ENCODE assay signal across 8 mouse cellular contexts in the genomic region with DNA sequence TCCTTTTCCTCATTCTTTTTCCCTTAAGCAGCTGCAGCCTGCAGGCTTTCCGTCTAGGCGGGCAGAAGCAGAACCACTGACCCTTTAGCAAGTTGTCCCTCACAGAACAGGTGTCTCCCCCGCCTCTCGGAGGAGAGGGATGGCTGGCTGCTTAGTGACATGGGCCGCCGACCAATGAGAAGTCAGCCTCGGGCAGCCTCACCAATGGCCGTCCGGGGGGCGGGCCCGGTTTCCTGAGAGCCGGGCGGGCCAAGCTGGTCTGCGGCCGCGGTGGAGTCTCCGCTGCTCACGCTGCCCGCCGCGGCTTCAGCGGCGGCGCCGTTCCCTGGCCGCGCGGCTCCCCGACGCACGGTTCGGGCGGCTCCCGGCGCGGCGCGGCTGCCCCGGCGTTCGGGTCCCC. TPM values are rescaled to one million over a fixed set of nuclear protein-coding genes. Genes with fewer than 3 reads are reported as not detected.
DNase-seq lines count a peak whose midpoint lies in the region; ATAC-seq and TF ChIP-seq lines count a peak whose summit lies in the region.

A gene (plus strand): TSS at position 270 of the 400 bp plus-strand sequence.

- DNase-seq in c-Kit-positive CD71-positive TER-119-positive erythroid progenitor cells, embryonic 14.5 days (ENCODE audit: low spot score): peak; percentile 89
- DNase-seq in heart, postnatal 0 days (ENCODE audit: low spot score): peak; percentile 90
- peak; percentile 94 to 97 for DNase-seq in kidney, postnatal 4 days
- DNase-seq in neural tube, embryonic 11.5 days (ENCODE audit: low spot score): peak; percentile 92

- no peak for TF ChIP-seq EP300 in ES-Bruce4 (IDR thresholded peaks at IDR 0.05; ENCODE audit: insufficient read depth, low read depth, low read length)
- peak; percentile 78 for TF ChIP-seq EP300 in heart, postnatal 0 days (IDR thresholded peaks at IDR 0.05; ENCODE audit: low read depth)

- peak within 1 kb of the TSS; percentile 94 for H3K4me2 ChIP-seq in forebrain, embryonic 12.5 days
- peak within 1 kb of the TSS; percentile 98 for H3K4me2 ChIP-seq in heart, postnatal 0 days (ENCODE audit: low read depth, low read length)
- H3K4me2 ChIP-seq in liver, embryonic 15.5 days: peak within 1 kb of the TSS; percentile 86
- H3K4me2 ChIP-seq in neural tube, embryonic 11.5 days (ENCODE audit: low read depth): peak within 1 kb of the TSS; percentile 100
- H3K4me2 ChIP-seq in stomach, embryonic 16.5 days (ENCODE audit: low read depth, low read length): peak within 1 kb of the TSS; percentile 100

- no peaks in the 10 kb centered on the region for H3K9me3 ChIP-seq in ES-Bruce4 (replicated peaks; ENCODE audit: control insufficient read depth, insufficient read depth, low read length, poor library complexity, severe bottlenecking)
- H3K9me3 ChIP-seq in forebrain, embryonic 12.5 days: no peaks in the 10 kb centered on the region
- no peaks in the 10 kb centered on the region for H3K9me3 ChIP-seq in heart, postnatal 0 days (replicated peaks; ENCODE audit: control insufficient read depth, low read length)
- H3K9me3 ChIP-seq in liver, embryonic 15.5 days (replicated peaks): no peaks in the 10 kb centered on the region
- no peaks in the 10 kb centered on the region for H3K9me3 ChIP-seq in neural tube, embryonic 11.5 days (ENCODE audit: control insufficient read depth, low read length)
- no peaks in the 10 kb centered on the region for H3K9me3 ChIP-seq in stomach, embryonic 16.5 days (replicated peaks; ENCODE audit: control insufficient read depth, low read length)

- H3K36me3 ChIP-seq in ES-Bruce4 (ENCODE audit: control insufficient read depth, insufficient read depth, low read length, poor library complexity, severe bottlenecking): no peaks in the 10 kb centered on the region
- no peaks in the 10 kb centered on the region for H3K36me3 ChIP-seq in forebrain, embryonic 12.5 days (replicated peaks)
- no peaks in the 10 kb centered on the region for H3K36me3 ChIP-seq in heart, postnatal 0 days (replicated peaks; ENCODE audit: control insufficient read depth, insufficient read depth, low read length)
- peaks cover 11% of the 10 kb centered on the region for H3K36me3 ChIP-seq in liver, embryonic 15.5 days (replicated peaks)
- H3K36me3 ChIP-seq in neural tube, embryonic 11.5 days (ENCODE audit: control insufficient read depth, insufficient read depth, low read length): no peaks in the 10 kb centered on the region
- H3K36me3 ChIP-seq in stomach, embryonic 16.5 days (ENCODE audit: control insufficient read depth, insufficient read depth, low read length): no peaks in the 10 kb centered on the region

- TF ChIP-seq POLR2A in ES-Bruce4 (IDR thresholded peaks at IDR 0.05; ENCODE audit: insufficient read depth, low read length): no peak

- no peak for TF ChIP-seq CTCF in ES-Bruce4 (IDR thresholded peaks at IDR 0.05; ENCODE audit: low read depth, low read length)
- TF ChIP-seq CTCF in heart, postnatal 0 days (IDR thresholded peaks at IDR 0.05; ENCODE audit: low read depth): no peak

- under 1% methylated on average over 41 of the region's 41 CpGs for WGBS in forebrain, embryonic 12.5 days
- WGBS in heart, postnatal 0 days: 0% methylated on average over 27 of the region's 41 CpGs
- 0% methylated on average over 41 of the region's 41 CpGs for WGBS in liver, embryonic 15.5 days (ENCODE audit: insufficient replicate concordance)
- under 1% methylated on average over 41 of the region's 41 CpGs for WGBS in neural tube, embryonic 11.5 days
- 0% methylated on average over 37 of the region's 41 CpGs for WGBS in stomach, embryonic 16.5 days

- H3K4me3 ChIP-seq in ES-Bruce4 (ENCODE audit: low read depth, low read length): peak within 1 kb of the TSS; percentile 76
- H3K4me3 ChIP-seq in forebrain, embryonic 12.5 days (replicated peaks): peak within 1 kb of the TSS; percentile 65
- H3K4me3 ChIP-seq in heart, postnatal 0 days (ENCODE audit: low read depth, low read length): peak within 1 kb of the TSS; percentile 71
- peak within 1 kb of the TSS; percentile 96 for H3K4me3 ChIP-seq in liver, embryonic 15.5 days (replicated peaks)
- H3K4me3 ChIP-seq in neural tube, embryonic 11.5 days (ENCODE audit: low read depth, low read length): peak within 1 kb of the TSS; percentile 78
- peak within 1 kb of the TSS; percentile 73 for H3K4me3 ChIP-seq in stomach, embryonic 16.5 days (replicated peaks; ENCODE audit: low read length)

- peak; percentile 99 for ATAC-seq in forebrain, embryonic 12.5 days (ENCODE audit: low FRiP score)
- peak; percentile 95 for ATAC-seq in heart, postnatal 0 days (ENCODE audit: insufficient read depth, low read depth)
- ATAC-seq in liver, embryonic 15.5 days (ENCODE audit: insufficient read depth): peak; percentile 74
- peak; percentile 99 for ATAC-seq in neural tube, embryonic 11.5 days (ENCODE audit: insufficient read depth, low FRiP score, low TSS enrichment)
- ATAC-seq in stomach, embryonic 16.5 days (ENCODE audit: insufficient read depth, low FRiP score): peak; percentile 98

- no peaks in the 10 kb centered on the region for H3K4me1 ChIP-seq in ES-Bruce4 (ENCODE audit: control insufficient read depth, insufficient read depth, low read length)
- H3K4me1 ChIP-seq in forebrain, embryonic 12.5 days: peaks cover 18% of the 10 kb centered on the region
- no peaks in the 10 kb centered on the region for H3K4me1 ChIP-seq in heart, postnatal 0 days (ENCODE audit: control insufficient read depth, insufficient read depth)
- peaks cover 43% of the 10 kb centered on the region for H3K4me1 ChIP-seq in liver, embryonic 15.5 days (replicated peaks)
- 0 out of 2 replicates have a peak, but pooled peaks cover 2% of the 10 kb centered on the region for H3K4me1 ChIP-seq in neural tube, embryonic 11.5 days (ENCODE audit: control insufficient read depth, insufficient read depth, low read length)
- peaks cover 8% of the 10 kb centered on the region; the same call in 1 of the 2 replicates for H3K4me1 ChIP-seq in stomach, embryonic 16.5 days (ENCODE audit: control insufficient read depth, insufficient read depth, low read length)

- H3K27me3 ChIP-seq in ES-Bruce4 (ENCODE audit: control insufficient read depth, insufficient read depth, low read length, poor library complexity, severe bottlenecking): no peaks in the 10 kb centered on the region
- H3K27me3 ChIP-seq in forebrain, embryonic 12.5 days: peaks cover 40% of the 10 kb centered on the region
- H3K27me3 ChIP-seq in heart, postnatal 0 days (ENCODE audit: control insufficient read depth, insufficient read depth, low read length): 0 out of 2 replicates have a peak, but pooled peaks cover 10% of the 10 kb centered on the region
- H3K27me3 ChIP-seq in liver, embryonic 15.5 days: peaks cover 40% of the 10 kb centered on the region
- peaks cover 15% of the 10 kb centered on the region; the same call in 1 of the 2 replicates for H3K27me3 ChIP-seq in neural tube, embryonic 11.5 days (ENCODE audit: control insufficient read depth, insufficient read depth, low read length)
- H3K27me3 ChIP-seq in stomach, embryonic 16.5 days (ENCODE audit: control insufficient read depth, insufficient read depth, low read length): no peaks in the 10 kb centered on the region

- peak within 1 kb of the TSS; percentile 83 for H3K9ac ChIP-seq in ES-Bruce4 (ENCODE audit: low read depth, poor library complexity, severe bottlenecking)
- peak within 1 kb of the TSS; percentile 84 for H3K9ac ChIP-seq in forebrain, embryonic 12.5 days
- H3K9ac ChIP-seq in heart, postnatal 0 days (replicated peaks; ENCODE audit: low read depth, low read length): peak within 1 kb of the TSS; percentile 49
- peak within 1 kb of the TSS; percentile 100 for H3K9ac ChIP-seq in liver, embryonic 15.5 days
- peak within 1 kb of the TSS; percentile 78 for H3K9ac ChIP-seq in neural tube, embryonic 11.5 days (ENCODE audit: low read length)
- H3K9ac ChIP-seq in stomach, embryonic 16.5 days (ENCODE audit: low read length): peak within 1 kb of the TSS; percentile 81

- H3K27ac ChIP-seq in ES-Bruce4 (ENCODE audit: insufficient read depth, low read length): no peak within 1 kb of the TSS
- no peak within 1 kb of the TSS for H3K27ac ChIP-seq in forebrain, embryonic 12.5 days
- no peak within 1 kb of the TSS for H3K27ac ChIP-seq in heart, postnatal 0 days (ENCODE audit: low read depth)
- peak within 1 kb of the TSS; percentile 96 for H3K27ac ChIP-seq in liver, embryonic 15.5 days (replicated peaks)
- H3K27ac ChIP-seq in neural tube, embryonic 11.5 days (ENCODE audit: low read depth, low read length): no peak within 1 kb of the TSS
- no peak within 1 kb of the TSS for H3K27ac ChIP-seq in stomach, embryonic 16.5 days (ENCODE audit: low read length)

RNA-seq across cellular contexts. Expression of the gene that starts here (rescaled TPM):
- polyA plus RNA-seq in ES-Bruce4 (2011; ENCODE audit: insufficient read depth, insufficient read length, low read depth, missing spikeins): 7.1 and 9.6 TPM in 2 replicates
- 8.6 and 9.2 TPM in 2 replicates for polyA plus RNA-seq in forebrain, embryonic 12.5 days (2016; fragmentation: Nextera tagmentation; extraction: Ambion mirVana)
- total RNA-seq in heart, postnatal 0 days (2014; rRNA removed; ENCODE audit: low replicate concordance): 1.1 and 1.8 TPM in 2 replicates
- 1.3 and 1.6 TPM in 2 replicates for polyA plus RNA-seq in heart, postnatal 0 days (2015; fragmentation: Nextera tagmentation; extraction: Ambion mirVana)
- polyA plus RNA-seq in liver, embryonic 15.5 days (2015; fragmentation: Nextera tagmentation; extraction: Ambion mirVana): 184 and 205 TPM in 2 replicates
- polyA plus RNA-seq in neural tube, embryonic 11.5 days (2014; fragmentation: Nextera tagmentation; extraction: Ambion mirVana): 5.0 and 5.2 TPM in 2 replicates
- 4.0 and 5.2 TPM in 2 replicates for polyA plus RNA-seq in stomach, embryonic 16.5 days (2015; fragmentation: Nextera tagmentation; extraction: Ambion mirVana)

Comparison
In these comparisons a context has a peak if more than half of its experiments do, and no peak if none do; other contexts are left out.
1. RNA of the gene that starts here (polyA plus RNA-seq): 184 to 205 TPM in liver, embryonic 15.5 days; 8.6 to 9.2 TPM in forebrain, embryonic 12.5 days, 7.1 to 9.6 TPM in ES-Bruce4, 4.0 to 5.2 TPM in stomach, embryonic 16.5 days, 5.0 to 5.2 TPM in neural tube, embryonic 11.5 days and 1.3 to 1.6 TPM in heart, postnatal 0 days; every median in the first group is over 10 times any median in the second.
2. H3K9ac ChIP-seq: peak in every context shown above with its lines; median percentile 100 in liver, embryonic 15.5 days; 84 in forebrain, embryonic 12.5 days; 83 in ES-Bruce4; 81 in stomach, embryonic 16.5 days; 78 in neural tube, embryonic 11.5 days; 49 in heart, postnatal 0 days.
3. Peak in every context shown above with its lines, with median percentiles within 50 percentile points of each other: H3K4me3 ChIP-seq, DNase-seq, ATAC-seq and H3K4me2 ChIP-seq.